Mouse (Mus musculus) myocyte (in vitro differentiated cells): ENCODE results near the gene Prr15l.
A peak's percentile ranks its signal among the peaks of the same experiment; 100 is the strongest.

Source experiments
- CEBPB ChIP-seq: IDR thresholded peaks from 2 replicates; pipeline ENCODE4 v1.6.1; 2011; ENCODE audit warnings: mild to moderate bottlenecking, moderate library complexity; ENCODE audit not compliant: poor library complexity, insufficient read depth, severe bottlenecking
- MAX ChIP-seq: IDR thresholded peaks from one replicate; pipeline ENCODE4 v1.6.1; 2011; ENCODE audit warnings: low read depth, mild to moderate bottlenecking, control low read depth
- POLR2A ChIP-seq: IDR thresholded peaks from one replicate; pipeline ENCODE4 v1.6.1; 2011; ENCODE audit warnings: low read depth, mild to moderate bottlenecking, control low read depth, moderate library complexity; ENCODE audit not compliant: insufficient read length
- POLR2AphosphoS2 ChIP-seq: IDR thresholded peaks from one replicate; pipeline ENCODE4 v1.6.1; 2011; ENCODE audit warnings: low read depth, control low read depth; ENCODE audit not compliant: insufficient read length
- SRF ChIP-seq: IDR thresholded peaks from one replicate; pipeline ENCODE4 v1.6.1; 2011; ENCODE audit warnings: low read depth; ENCODE audit not compliant: control insufficient read depth, insufficient read length
- USF1 ChIP-seq: IDR thresholded peaks from one replicate; pipeline ENCODE4 v1.6.1; 2011; ENCODE audit warnings: low read depth, mild to moderate bottlenecking, control low read depth, moderate library complexity

GRCm38 (mm10) chr11:96972906-96973305 is 45.0 kb downstream of the Prr15l start:
- TF ChIP-seq POLR2A (no peak), CEBPB (peak; percentile 47), POLR2AphosphoS2 (no peak), SRF (no peak), MAX (no peak), USF1 (no peak)
